Mouse (Mus musculus) lung, postnatal 36 days (tissue): ENCODE results near the gene D16Ertd472e.
"Not testable (repeated sequence)": the region's sequence is repeated elsewhere in the genome, so short reads cannot be mapped to it uniquely, and the experiment has no call there.

Source experiments
- DNase-seq: peaks from one replicate; pipeline ENCODE4 v3.0.0; 2022; ENCODE audit warnings: mixed read lengths

D16Ertd472e gene

GRCm38 (mm10) chr16:78564110-78564821 is 12.2 kb downstream of the D16Ertd472e start:
- no peak for DNase-seq

- peak; percentile 14 for DNase-seq
Measured at GRCm38 (mm10) chr16:78563093-78563971, 13.2 kb downstream of the D16Ertd472e start.

GRCm38 (mm10) chr16:78560627-78561026 is 15.9 kb downstream of the D16Ertd472e start:
- DNase-seq = no peak

- peak; percentile 24 for DNase-seq
Measured at GRCm38 (mm10) chr16:78560063-78560462, 16.4 kb downstream of the D16Ertd472e start.

- peak; percentile 21 for DNase-seq
Measured at GRCm38 (mm10) chr16:78557573-78557972, 18.9 kb downstream of the D16Ertd472e start.

- no peak for DNase-seq
Measured at GRCm38 (mm10) chr16:78554911-78555648, 21.4 kb downstream of the D16Ertd472e start.

- DNase-seq = no peak
Measured at GRCm38 (mm10) chr16:78547367-78547766, 29.1 kb downstream of the D16Ertd472e start.

GRCm38 (mm10) chr16:78546529-78546928 is 30.0 kb downstream of the D16Ertd472e start:
- DNase-seq = no peak

GRCm38 (mm10) chr16:78540376-78541246 is 35.9 kb downstream of the D16Ertd472e start:
- DNase-seq = peak; percentile 30

GRCm38 (mm10) chr16:78537798-78538422 is 38.6 kb downstream of the D16Ertd472e start:
- no peak for DNase-seq

- no peak for DNase-seq
Measured at GRCm38 (mm10) chr16:78537322-78537721, 39.2 kb downstream of the D16Ertd472e start.

- DNase-seq = no peak
Measured at GRCm38 (mm10) chr16:78534468-78534867, 42.0 kb downstream of the D16Ertd472e start.

- peak; percentile 6 for DNase-seq
Measured at GRCm38 (mm10) chr16:78531957-78532605, 44.4 kb downstream of the D16Ertd472e start.

GRCm38 (mm10) chr16:78522974-78523373 is 53.5 kb downstream of the D16Ertd472e start:
- DNase-seq = no peak

- DNase-seq = no peak
Measured at GRCm38 (mm10) chr16:78518697-78519096, 57.8 kb downstream of the D16Ertd472e start.

GRCm38 (mm10) chr16:78517171-78517570 is 59.3 kb downstream of the D16Ertd472e start:
- no peak for DNase-seq

- DNase-seq = peak; percentile 6
Measured at GRCm38 (mm10) chr16:78511526-78511925, 65.0 kb downstream of the D16Ertd472e start.

- no peak for DNase-seq
Measured at GRCm38 (mm10) chr16:78502492-78502891, 74.0 kb downstream of the D16Ertd472e start.

GRCm38 (mm10) chr16:78492696-78493095 is 83.8 kb downstream of the D16Ertd472e start:
- not testable (repeated sequence) for DNase-seq

GRCm38 (mm10) chr16:78490779-78491178 is 85.7 kb downstream of the D16Ertd472e start:
- DNase-seq = no peak
